Mouse (Mus musculus) CD4-positive helper T cell, adult 2 months (primary cell): Measurements from ENCODE around the gene Vamp5.
A peak's percentile ranks its signal among the peaks of the same experiment; 100 is the strongest.

Experiments
- DNase-seq: peaks from one replicate; pipeline ENCODE4 v3.0.0-alpha.2; 2012; ENCODE audit warnings: low read depth, missing footprints, low spot score

Gene Vamp5

DNA sequence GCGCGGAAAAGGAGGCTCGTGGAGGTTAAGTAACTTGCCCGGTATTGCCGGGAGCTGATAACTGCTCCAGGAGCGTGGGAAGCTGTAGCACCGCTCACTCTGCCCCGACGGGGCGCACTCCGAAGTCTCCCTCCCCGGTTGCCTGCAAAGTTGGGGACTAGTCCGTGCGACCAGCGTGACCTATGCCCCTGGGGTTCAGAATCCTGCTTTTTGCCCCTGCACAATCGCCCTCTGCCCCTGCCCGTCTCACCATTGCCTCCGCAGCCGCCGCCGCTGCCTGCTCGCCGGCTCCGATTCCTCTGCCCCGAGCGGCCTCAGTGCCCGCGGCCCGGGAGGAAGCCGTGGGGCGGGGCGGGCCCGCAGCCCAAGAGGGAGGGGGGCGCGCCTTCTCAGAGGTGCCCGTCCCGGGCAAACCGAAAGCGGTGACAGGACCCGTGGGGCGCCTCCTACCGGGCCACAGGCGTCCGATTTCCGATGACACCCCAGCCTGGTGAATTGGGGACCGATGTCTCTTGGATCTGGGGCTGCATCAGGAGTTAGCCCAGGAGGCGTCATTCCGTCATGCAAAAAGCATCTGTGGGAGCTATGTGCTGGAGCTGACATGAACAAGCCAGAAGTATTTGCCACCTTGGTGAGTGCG lies at the start of gene Vamp5:
TSS of gene Vamp5 (minus strand) at position 338 of the 640 bp plus-strand sequence.
- DNase-seq, result peak; percentile 91

DNA sequence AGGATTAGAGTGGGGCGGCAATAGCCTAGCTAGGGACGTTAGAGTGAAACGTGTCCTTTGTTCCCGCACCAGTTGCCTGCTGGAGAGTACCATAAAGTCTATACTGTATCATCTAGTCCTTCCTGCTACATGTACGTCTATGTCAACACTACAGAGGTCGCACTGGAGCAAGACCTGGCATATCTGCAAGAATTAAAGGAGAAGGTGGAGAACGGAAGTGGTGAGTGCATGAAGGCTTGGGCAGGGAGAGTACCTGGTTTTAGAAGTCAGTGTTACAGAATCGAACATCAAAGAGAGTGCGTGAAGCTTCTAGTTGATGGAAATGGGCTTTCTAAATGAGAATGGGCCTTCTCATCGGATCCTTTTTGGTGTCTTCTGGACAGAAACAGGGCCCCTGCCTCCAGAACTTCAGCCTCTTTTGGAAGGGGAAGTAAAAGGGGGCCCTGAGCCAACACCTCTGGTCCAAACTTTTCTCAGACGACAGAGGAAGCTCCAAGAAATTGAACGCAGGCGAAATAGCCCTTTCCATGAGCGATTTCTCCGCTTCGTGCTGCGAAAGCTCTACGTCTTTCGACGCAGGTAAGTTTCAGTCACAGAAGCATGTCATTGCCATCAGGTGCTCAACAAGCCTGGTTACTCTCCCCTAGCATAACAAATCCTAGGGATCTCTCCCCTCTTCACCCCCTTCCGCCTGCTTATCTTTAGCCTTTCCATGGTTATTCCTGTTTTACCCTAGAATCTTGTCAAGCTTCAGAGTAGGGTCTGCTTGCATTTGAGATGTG lies 49.0 kb upstream of the Vamp5 start:
- DNase-seq, result peak; percentile 64

DNA sequence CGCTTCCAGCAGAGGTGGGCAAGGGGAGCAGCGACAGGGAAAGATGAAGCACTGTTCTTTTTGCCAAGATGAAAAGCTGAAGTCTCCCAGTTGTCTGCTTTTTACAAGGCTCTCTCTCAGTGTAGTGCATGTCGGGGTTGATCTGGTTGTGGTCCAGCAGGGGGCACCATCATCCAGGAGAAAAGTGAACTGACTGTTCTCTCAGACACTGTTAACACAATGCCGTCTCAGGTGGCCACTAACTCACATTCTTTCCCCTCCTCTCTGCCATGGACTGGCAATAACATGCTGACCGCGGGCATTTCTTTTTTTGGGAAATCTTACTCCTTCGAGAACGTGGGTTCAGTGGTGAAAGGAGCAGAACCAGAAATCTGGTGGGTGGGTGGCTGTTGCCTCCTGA lies 47.8 kb upstream of the Vamp5 start:
- peak; percentile 78 for DNase-seq

DNA sequence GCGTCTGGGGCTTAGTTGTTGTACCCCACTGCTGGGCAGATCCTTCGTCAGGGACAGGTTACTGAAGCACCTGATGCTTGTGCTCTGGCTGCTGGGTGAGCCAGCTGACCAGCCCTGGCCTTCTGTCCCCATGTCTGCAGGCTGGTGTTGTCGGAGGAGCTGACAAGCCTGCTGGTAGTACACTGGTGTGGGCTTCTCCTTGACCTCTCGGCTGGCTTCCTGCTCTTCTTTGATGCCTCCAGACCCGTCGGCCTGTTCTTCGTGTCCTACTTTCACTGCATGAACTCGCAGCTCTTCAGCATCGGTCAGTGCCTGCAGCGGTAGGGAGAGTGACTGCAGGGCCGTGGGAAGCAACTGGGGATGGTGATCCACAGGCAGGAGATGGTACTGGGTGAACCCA lies 45.4 kb upstream of the Vamp5 start:
- DNase-seq, result no peak

DNA sequence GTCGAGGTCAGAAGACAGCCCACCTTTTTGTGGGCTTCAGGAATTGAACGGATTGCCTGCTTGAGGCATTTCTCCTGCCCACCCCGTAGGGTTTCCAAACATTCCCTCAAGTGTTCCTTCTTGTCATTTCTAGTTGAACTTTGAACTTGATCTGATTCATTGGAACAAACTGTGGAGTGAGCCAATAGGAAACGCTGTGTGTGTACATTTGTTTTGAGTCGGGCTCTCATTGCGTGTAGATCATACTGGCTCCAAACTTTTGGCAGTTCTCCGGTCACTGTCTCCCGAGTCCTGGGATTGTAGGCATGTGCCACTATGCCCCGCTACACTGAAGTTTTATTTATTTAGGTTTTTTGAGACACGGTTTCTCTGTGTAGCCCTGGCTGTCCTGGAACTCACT lies 40.6 kb upstream of the Vamp5 start:
- DNase-seq, result no peak

DNA sequence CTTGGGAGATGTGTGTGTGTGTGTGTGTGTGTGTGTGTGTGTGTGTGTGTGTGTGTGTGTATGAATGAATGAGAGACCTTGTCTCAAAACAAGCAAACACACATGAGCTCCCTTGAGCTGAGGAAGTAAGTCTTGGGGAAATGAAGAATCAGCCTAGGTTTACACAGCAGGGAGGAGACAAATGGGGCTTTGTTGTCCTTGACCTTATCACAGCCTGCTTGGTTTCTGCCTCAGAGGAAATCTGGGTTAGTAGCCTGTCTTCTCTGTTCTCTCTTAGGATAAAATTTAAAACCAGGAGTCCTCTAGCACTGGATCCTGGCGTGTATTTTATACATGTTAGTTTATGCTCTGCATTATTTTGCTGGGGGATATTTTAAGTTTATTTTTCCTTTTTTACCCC lies 39.5 kb upstream of the Vamp5 start:
- DNase-seq, result no peak

DNA sequence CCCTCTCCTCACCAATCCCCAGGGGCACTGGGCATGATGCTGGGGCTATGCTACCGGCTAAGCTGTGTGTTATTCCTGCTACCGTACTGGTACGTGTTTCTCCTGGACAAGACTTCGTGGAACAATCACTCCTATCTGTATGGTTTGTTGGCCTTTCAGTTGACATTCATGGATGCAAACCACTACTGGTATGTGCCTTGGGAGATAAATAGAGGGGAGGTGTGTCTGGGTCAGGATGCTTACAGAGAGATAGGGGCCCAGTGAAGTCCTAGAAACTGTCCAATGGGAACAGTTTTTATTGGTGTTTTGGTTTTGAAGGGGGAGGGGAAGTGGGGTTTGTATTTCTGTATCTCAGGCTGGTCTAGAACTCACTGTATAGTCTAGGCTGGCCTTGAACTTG lies 38.0 kb upstream of the Vamp5 start:
- no peak for DNase-seq

DNA sequence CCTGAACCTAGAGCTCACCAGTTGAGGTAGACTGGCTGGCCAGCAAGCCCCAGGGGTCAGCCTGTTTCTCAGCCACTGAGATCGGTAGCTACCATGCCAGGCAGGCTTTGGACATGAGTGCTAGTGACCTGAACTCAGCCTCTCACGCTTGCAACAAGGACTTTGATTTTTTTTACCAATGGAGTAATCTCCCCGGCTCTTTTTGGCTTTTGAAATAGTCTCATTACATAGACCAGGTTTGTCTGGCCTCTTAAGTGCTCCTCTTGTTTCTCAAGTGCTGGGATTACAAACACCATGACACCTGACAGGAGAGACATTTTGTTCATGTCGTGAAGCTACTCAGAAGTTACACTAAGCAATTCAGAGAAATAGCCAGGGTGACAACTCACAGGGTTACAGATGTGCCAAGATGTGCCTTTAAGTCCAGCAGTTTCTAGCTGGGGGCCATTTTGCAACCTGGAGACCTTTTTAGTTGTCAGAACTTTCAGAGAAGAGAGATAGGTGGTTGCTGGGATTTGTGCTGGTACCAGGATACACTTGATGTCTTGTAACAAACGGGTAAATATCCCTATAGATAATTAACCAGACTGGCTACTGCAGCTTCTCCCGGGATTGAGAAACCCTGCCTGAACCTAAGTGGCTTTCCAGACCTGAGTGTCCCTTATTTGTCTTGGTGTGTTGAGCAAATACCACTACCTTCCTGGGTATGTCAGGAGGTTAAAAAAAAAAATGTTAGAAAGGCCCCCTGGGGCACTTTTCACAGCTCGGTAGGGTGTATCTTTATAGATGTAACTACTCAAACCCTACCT lies 35.9 kb upstream of the Vamp5 start:
- no peak for DNase-seq

DNA sequence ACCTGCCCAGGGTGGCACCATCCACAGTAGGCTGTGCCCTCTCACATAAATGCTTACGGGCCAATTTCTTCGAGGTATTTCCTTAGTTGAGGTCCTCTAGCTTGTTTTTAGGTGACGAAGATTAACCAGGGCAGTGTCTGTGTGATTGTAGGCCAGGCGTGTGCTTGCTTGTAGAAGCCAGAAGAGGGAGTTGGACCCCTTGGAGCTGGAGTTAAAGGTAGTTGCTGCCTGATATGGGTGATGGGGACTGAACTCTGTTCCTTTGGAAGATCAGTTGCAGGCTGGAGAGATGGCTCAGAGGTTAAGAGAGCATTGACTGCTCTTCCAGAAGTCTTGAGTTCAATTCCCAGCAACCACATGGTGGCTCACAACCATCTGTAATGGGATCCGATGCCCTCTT lies 34.9 kb upstream of the Vamp5 start:
- no peak for DNase-seq

DNA sequence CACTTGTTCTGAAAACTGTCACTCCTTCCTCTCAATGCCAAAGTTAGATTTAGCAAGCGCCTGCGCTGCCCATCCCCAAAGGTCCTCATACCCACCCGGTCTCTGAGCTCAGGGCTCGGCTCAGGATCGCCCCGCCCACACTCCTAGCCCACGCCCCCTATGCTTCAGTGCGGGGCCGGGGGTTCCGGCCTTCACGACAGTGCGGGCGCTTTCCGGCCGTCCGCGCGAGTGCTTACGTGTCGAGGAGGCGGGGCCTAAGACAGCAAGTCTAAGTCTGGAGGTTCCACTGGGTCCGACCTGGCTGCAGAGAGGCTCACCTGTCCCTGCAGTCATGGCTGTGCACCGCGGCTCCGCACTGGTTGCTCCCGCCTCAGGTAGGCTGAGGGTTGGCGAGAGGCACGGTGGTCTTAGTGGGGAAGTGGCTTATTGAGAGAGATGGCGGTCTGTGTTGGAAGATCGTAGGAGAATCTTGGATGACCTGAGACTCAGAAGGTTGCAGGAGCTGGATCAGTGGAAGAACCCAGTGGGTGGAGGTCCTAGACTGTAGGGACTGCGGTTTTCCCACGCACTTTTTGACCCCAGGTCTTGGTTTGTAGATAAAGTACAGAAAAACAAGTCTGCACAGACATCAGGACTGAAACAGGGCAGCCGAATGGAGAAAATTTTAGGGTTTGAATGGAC lies 33.9 kb upstream of the Vamp5 start, which contains the start of gene Ggcx:
TSS of gene Ggcx (plus strand) at position 233 of the 681 bp plus-strand sequence.
- DNase-seq, result peak; percentile 96

DNA sequence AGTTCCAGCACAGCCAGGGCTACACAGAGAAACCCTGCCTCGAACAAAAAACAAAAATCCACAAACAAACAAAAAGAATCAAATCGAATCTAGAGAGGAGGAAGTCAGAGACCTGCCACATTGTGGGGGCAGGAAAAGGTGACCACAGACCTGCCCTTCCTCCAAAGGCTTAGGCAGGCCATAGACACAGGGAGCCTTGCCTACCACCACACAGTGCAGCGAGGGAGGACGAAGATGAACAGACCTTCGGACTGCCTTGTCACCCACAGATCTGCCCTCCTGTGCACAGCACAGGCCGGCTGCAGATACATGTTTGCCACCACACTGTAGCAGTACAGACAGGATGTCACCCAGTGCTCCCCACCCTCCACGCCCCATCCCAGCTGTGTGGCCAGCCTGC lies 30.2 kb upstream of the Vamp5 start:
- DNase-seq, result no peak

DNA sequence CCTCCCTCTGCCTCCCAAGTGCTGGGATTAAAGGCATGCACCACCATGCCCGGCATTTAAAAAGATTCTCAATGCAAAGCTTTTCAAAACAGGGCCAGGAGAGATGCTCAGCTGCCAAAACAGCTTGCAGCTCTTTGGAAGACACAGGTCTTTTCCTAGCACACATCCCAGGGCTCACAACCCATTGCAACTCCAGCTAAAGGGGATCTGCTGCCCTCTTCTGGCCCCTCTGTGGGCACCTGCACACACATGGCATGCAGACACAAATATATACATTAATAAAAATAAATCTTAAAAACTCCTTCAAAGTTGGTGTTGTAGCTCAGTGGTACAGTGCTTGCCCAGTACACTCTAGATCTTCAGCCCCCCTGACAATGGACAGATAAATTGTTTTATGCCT lies 29.7 kb upstream of the Vamp5 start:
- no peak for DNase-seq

DNA sequence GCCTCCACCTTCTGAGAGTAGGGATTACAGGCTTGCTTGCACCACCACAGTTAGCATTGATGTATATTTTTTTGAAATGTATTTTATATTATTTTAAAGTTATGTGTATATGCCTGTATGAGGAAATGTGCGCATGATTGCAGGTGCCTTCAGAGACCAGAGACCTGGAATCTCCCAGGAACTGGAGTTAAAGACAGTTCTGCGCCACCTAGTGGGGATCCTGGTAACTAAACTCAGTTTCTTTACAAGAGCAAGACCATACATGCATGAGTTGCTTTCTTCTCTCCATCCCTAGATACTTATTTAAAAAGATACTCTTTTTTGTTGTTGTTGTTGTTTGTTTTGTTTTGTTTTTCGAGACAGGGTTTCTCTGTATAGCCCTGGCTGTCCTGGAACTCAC lies 29.3 kb upstream of the Vamp5 start:
- DNase-seq, result peak; percentile 70

DNA sequence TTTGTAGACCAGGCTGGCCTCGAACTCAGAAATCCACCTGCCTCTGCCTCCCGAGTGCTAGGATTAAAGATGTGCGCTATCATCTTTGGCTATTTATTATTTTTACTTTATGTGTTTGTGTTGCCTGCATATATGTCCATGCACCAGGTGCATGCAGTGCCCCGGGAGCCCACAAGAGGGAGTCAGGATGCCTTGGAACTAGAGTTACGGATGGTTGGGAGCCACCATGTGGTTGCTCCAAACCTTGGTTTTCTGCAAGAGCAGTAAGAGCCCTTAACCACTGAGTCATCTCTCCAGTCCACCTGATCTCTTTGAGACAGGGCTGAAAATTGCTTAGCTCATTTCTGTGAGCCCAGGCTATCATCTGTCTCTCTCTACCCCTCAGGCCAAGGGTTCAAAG lies 26.9 kb upstream of the Vamp5 start:
- DNase-seq, result peak; percentile 90

DNA sequence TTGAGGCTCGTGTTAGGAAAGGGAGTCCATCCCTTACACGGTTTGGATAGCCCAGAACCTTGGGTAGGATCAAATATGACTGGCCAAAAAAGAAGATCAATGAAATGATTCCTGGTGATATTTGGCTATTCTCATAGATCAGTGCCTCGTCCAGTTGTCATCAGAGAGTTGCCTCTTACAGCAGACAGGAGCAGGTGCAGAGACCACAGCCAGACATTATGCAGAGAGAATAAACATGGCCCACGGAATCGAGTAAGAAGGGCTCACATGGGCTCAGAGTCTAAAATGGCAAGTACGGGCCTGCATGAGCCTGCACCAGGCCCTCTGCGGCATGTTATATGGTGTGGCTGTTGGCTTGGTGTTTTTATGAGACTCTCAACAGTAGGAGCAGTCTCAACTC lies 25.1 kb upstream of the Vamp5 start:
- no peak for DNase-seq

DNA sequence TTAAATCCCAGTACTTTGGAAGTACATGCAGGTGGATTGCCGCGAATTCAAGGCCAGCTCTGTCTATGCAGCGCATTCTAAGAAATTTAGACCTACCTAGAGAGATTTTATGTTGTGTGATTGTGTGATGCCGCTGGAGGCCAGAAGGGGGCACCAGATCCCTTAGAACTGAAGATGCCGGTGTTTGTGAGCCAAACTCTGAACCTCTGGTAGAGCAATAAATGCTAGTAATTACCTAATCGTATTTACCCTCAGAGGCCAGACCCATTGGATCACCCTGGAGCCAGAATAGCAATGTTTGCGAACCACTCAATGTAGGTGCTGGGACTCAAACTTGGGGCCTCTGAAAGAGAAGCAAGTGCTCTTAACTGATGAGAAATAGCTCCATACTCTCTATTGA lies 21.6 kb upstream of the Vamp5 start:
- peak; percentile 75 for DNase-seq

DNA sequence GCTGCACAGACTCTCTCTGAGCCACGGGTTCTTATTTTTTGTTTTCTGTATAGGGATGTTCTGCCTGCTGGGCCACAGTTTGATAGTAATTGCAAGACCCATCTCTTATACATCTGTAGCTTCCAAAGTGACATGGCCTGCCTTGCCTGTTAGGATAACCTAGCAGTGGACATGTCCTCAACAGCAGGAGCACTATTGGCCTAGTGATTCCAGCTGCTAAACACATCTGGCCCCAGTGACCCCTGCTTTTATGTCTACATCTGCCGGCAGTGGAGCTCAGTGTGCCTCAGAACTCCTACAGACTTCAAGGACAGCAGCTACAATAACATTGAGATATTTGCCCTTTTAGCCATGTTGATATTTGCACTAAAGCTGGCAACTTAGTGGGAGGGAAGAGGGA lies 19.7 kb upstream of the Vamp5 start:
- no peak for DNase-seq

DNA sequence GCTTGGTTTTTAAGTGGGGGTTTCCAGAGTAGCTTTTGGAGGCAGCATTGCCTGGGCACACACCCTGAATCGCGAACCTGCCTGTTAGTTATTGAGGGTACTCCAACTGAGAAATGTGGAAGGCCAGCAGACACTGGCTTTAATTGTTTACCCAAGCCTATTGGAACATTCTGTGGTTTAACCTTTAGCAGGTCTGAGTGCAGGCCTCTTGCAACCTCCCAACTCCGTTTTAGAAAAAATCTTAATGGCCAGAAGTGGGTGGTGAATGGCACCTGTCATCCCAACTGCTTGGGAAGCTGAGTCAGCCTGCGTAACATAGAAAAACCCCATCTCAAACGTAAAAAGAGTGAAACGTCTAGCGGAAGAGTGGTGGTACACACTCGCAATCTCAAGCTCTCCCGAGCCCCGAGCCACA lies 16.6 kb upstream of the Vamp5 start:
- DNase-seq, result no peak

DNA sequence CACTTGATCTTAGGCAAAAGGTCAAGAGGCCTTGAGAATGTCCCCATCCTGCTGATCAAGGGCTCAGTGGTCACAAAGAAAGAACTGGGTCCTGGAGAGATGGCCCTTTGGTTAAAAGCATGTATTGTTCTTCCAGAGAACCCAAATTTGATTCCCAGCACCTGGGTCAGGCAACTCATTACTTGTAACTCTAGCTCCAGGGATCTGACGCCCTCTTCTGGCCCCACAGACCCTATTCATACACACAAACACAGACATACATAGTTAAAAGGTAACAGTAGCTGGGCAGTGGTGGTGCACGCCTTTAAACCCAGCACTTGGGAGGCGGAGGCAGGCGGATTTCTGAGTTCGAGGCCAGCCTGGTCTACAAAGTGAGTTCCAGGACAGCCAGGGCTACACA lies 12.1 kb upstream of the Vamp5 start:
- DNase-seq, result no peak

DNA sequence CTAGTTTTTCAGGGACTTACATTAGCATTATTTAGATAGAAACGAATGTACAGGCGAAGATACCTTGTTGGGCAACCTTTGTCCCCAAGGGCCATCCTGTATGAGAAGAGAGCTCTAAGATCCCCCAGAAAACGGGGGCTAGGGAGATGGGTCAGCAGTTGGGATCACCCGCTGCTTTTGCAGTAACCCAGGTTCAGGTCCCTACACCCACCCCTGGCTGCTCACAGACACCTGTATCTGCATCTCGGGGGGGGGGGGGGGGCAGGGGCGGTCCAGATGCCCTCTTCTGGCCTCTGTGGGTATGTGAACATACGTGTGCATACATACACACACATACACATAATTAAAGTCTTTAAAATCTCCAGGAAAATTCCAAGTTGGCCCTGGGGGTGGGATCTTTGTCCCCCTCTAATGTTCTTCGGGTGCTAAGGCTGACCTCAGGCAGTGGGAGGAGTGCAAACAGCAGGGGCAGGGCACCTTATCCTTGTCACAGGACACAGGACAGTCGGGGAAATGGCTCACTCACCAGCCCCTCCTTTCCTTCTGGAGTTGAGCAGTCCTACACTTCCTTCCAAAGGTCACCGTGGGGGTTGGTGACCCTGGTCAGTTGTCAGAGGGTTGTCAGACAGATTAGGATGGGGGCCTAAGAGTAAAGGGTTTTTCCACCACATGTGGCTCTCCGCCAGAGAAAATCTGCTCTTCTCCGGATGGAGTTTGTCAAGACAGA lies 10.7 kb upstream of the Vamp5 start:
- DNase-seq, result peak; percentile 61
